Mouse (Mus musculus): ENCODE data around the gene Ppp4r1. TPM values are rescaled to one million over a fixed set of nuclear protein-coding genes. Genes with fewer than 3 reads are reported as not detected.

Gene Ppp4r1
- polyA plus RNA-seq, 1 experiment, result 274 TPM

DNA sequence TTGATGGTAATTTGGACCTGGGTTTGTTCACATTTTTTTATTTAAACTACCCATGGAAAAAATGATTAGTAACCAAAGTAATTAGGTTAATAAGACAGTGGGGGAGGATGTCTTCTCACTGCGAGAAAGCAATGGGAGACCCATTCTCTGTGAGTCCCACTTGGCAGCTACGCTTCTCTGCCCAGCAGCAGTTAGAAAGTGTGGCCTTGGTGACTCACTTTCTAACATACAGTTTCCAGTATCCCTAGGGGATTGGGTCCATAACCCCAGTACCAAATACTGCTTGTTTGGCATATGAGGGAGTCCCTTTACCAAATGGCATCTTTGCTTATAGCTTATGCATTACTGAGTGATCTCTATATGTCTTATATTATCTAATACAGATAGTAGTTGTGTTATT, 8.8 kb downstream of the Ppp4r1 start:
- no peak overlapping the region for H3K27ac ChIP-seq (ENCODE audit: control insufficient read depth, insufficient read depth, low read depth, low read length)
- peaks cover 24% of the 10 kb centered on the region for H3K4me1 ChIP-seq (ENCODE audit: control insufficient read depth, insufficient read depth, low read length)
- no peaks in the 10 kb centered on the region for H3K27me3 ChIP-seq (ENCODE audit: control insufficient read depth, insufficient read depth, low read length)
- H3K4me3 ChIP-seq (ENCODE audit: control insufficient read depth, low read depth, low read length), result no peak overlapping the region
- H3K36me3 ChIP-seq (ENCODE audit: control insufficient read depth, insufficient read depth, low read length), result no peaks in the 10 kb centered on the region
- TF ChIP-seq POLR2A (IDR thresholded peaks at IDR 0.05; ENCODE audit: control insufficient read depth, low read depth, low read length) (no peak), CTCF (IDR thresholded peaks at IDR 0.05; ENCODE audit: control insufficient read depth, insufficient read depth, insufficient replicate concordance, low read depth, low read length) (no peak)

GRCm38 (mm10) chr17:65793307-65793930, 11.0 kb downstream of the Ppp4r1 start:
- no peak for TF ChIP-seq POLR2A (IDR thresholded peaks at IDR 0.05; ENCODE audit: control insufficient read depth, low read depth, low read length)
- no peak for TF ChIP-seq CTCF (IDR thresholded peaks at IDR 0.05; ENCODE audit: control insufficient read depth, insufficient read depth, insufficient replicate concordance, low read depth, low read length)
- H3K36me3 ChIP-seq (ENCODE audit: control insufficient read depth, insufficient read depth, low read length), result no peaks in the 10 kb centered on the region
- no peak overlapping the region for H3K27ac ChIP-seq (ENCODE audit: control insufficient read depth, insufficient read depth, low read depth, low read length)
- no peak overlapping the region for H3K4me3 ChIP-seq (ENCODE audit: control insufficient read depth, low read depth, low read length)
- H3K4me1 ChIP-seq (ENCODE audit: control insufficient read depth, insufficient read depth, low read length), result peaks cover 12% of the 10 kb centered on the region
- H3K27me3 ChIP-seq (ENCODE audit: control insufficient read depth, insufficient read depth, low read length), result no peaks in the 10 kb centered on the region

DNA sequence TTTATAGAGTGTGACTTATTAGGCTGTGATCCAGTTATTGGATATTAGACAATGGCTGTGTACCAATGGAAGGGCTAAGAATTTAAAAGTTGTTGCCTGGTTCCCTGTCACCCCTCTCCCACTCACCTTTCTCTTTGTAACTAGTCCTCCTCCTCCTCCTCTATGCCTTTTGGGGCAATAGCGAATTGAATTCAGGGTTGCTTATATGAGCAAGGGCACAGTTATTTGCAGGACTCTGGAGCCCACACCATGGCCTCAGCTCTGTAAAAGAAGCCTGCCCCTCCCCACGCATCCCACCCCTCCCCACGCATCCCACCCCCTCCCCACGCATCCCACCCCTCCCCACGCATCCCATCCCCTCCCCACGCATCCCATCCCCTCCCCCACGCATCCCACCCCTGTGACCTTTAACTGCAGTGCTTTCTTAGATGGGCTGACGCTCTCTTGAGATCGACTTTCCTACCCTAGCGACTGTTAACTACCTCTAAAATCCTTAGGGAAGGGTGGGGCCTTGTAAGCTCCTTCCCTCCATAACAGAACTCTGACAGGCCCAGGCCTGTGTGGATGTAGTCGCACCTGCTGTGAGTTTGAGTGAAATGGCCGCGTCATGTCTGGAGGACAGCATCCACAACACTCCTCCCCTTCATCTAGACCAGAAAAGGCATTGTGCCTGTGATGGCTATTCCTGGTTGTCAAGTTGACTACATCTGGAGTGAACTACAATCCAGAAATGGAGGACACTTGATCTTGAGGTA, 11.9 kb downstream of the Ppp4r1 start:
- TF ChIP-seq POLR2A (IDR thresholded peaks at IDR 0.05; ENCODE audit: control insufficient read depth, low read depth, low read length) (no peak), CTCF (IDR thresholded peaks at IDR 0.05; ENCODE audit: control insufficient read depth, insufficient read depth, insufficient replicate concordance, low read depth, low read length) (no peak)
- H3K27ac ChIP-seq (ENCODE audit: control insufficient read depth, insufficient read depth, low read depth, low read length), result no peak overlapping the region
- peaks cover 5% of the 10 kb centered on the region for H3K4me1 ChIP-seq (ENCODE audit: control insufficient read depth, insufficient read depth, low read length)
- H3K4me3 ChIP-seq (ENCODE audit: control insufficient read depth, low read depth, low read length), result no peak overlapping the region
- no peaks in the 10 kb centered on the region for H3K27me3 ChIP-seq (ENCODE audit: control insufficient read depth, insufficient read depth, low read length)
- H3K36me3 ChIP-seq (ENCODE audit: control insufficient read depth, insufficient read depth, low read length), result no peaks in the 10 kb centered on the region

DNA sequence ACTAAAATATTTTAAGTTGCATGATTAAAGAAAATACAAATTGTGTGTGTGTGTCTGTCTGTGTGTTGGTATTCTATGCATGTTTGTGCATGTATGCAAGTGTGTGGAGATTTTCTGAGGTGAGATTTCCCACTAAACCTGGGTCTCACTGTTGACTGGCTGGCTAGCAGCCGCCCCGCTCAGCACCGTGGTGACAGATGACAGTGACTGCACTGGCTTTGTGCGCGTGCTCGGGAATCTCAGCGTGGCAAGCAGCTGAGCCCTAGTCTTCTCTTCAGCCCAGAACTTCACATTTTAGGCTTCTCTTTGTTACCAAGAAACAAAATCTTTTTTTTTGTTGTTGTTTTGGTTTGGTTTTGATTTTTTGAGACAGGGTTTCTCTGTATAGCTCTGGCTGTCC, 13.7 kb downstream of the Ppp4r1 start:
- Histone ChIP-seq H3K27ac (ENCODE audit: control insufficient read depth, insufficient read depth, low read depth, low read length) (no peak overlapping the region), H3K4me3 (ENCODE audit: control insufficient read depth, low read depth, low read length) (no peak overlapping the region), H3K27me3 (ENCODE audit: control insufficient read depth, insufficient read depth, low read length) (no peaks in the 10 kb centered on the region), H3K4me1 (ENCODE audit: control insufficient read depth, insufficient read depth, low read length) (peaks cover 5% of the 10 kb centered on the region), H3K36me3 (ENCODE audit: control insufficient read depth, insufficient read depth, low read length) (no peaks in the 10 kb centered on the region)
- no peak for TF ChIP-seq POLR2A (IDR thresholded peaks at IDR 0.05; ENCODE audit: control insufficient read depth, low read depth, low read length)
- no peak for TF ChIP-seq CTCF (IDR thresholded peaks at IDR 0.05; ENCODE audit: control insufficient read depth, insufficient read depth, insufficient replicate concordance, low read depth, low read length)

DNA sequence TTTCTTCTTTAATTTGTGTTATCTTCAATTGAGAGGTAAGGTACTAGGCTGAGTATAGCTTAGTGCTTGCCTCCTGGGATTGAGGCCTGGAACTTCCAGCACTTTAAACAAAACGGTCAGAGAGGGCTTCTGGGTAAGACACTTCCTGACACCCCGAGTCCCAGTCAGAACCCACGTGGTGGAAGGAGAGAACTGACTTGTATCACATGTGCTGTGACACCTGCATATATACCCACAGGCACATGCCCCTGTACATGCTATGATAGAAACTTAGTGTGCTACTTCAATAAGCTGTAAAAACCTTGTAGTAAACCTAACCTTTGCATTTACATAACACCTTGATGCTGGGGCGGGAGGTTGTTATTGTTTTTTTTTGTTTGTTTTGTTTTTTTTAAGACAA, 16.1 kb downstream of the Ppp4r1 start:
- no peak overlapping the region for H3K4me3 ChIP-seq (ENCODE audit: control insufficient read depth, low read depth, low read length)
- H3K27ac ChIP-seq (ENCODE audit: control insufficient read depth, insufficient read depth, low read depth, low read length), result no peak overlapping the region
- H3K27me3 ChIP-seq (ENCODE audit: control insufficient read depth, insufficient read depth, low read length), result no peaks in the 10 kb centered on the region
- H3K36me3 ChIP-seq (ENCODE audit: control insufficient read depth, insufficient read depth, low read length), result no peaks in the 10 kb centered on the region; the same call in 1 of the 2 replicates
- TF ChIP-seq POLR2A (IDR thresholded peaks at IDR 0.05; ENCODE audit: control insufficient read depth, low read depth, low read length) (no peak), CTCF (IDR thresholded peaks at IDR 0.05; ENCODE audit: control insufficient read depth, insufficient read depth, insufficient replicate concordance, low read depth, low read length) (no peak)
- H3K4me1 ChIP-seq (ENCODE audit: control insufficient read depth, insufficient read depth, low read length), result peaks cover 2% of the 10 kb centered on the region; the same call in 1 of the 2 replicates

DNA sequence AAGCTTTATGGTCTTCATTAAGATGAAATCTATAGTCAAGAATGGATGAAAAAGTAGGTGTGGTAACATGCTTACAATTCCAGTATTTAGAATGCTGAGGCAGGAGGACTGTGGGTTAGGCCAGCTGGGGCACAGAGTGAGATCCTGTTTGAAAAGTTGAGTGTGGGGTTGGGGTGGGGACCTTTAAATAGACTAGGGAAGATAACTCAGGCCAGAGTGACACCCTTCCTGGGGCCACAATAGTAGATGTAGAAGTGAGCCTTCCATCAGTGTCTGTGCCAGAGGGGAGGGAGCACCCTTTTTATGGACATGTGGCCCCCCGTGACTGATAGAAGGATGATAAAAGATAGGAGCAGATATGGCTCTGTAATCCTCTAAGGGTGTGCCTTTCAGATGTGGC, 17.0 kb downstream of the Ppp4r1 start:
- H3K4me1 ChIP-seq (ENCODE audit: control insufficient read depth, insufficient read depth, low read length), result peaks cover 2% of the 10 kb centered on the region; the same call in 1 of the 2 replicates
- H3K27me3 ChIP-seq (ENCODE audit: control insufficient read depth, insufficient read depth, low read length), result no peaks in the 10 kb centered on the region
- H3K36me3 ChIP-seq (ENCODE audit: control insufficient read depth, insufficient read depth, low read length), result no peaks in the 10 kb centered on the region; the same call in 1 of the 2 replicates
- TF ChIP-seq CTCF (IDR thresholded peaks at IDR 0.05; ENCODE audit: control insufficient read depth, insufficient read depth, insufficient replicate concordance, low read depth, low read length), result no peak
- TF ChIP-seq POLR2A (IDR thresholded peaks at IDR 0.05; ENCODE audit: control insufficient read depth, low read depth, low read length), result no peak
- no peak overlapping the region for H3K4me3 ChIP-seq (ENCODE audit: control insufficient read depth, low read depth, low read length)
- H3K27ac ChIP-seq (ENCODE audit: control insufficient read depth, insufficient read depth, low read depth, low read length), result no peak overlapping the region; the same call in 1 of the 2 replicates

GRCm38 (mm10) chr17:65800451-65800850, 18.1 kb downstream of the Ppp4r1 start:
- Histone ChIP-seq H3K27me3 (ENCODE audit: control insufficient read depth, insufficient read depth, low read length) (no peaks in the 10 kb centered on the region), H3K4me1 (ENCODE audit: control insufficient read depth, insufficient read depth, low read length) (peaks cover 2% of the 10 kb centered on the region; the same call in 1 of the 2 replicates), H3K36me3 (ENCODE audit: control insufficient read depth, insufficient read depth, low read length) (no peaks in the 10 kb centered on the region; the same call in 1 of the 2 replicates), H3K27ac (ENCODE audit: control insufficient read depth, insufficient read depth, low read depth, low read length) (no peak overlapping the region), H3K4me3 (ENCODE audit: control insufficient read depth, low read depth, low read length) (peak overlapping the region; percentile 51; the same call in 1 of the 2 replicates)
- no peak for TF ChIP-seq CTCF (IDR thresholded peaks at IDR 0.05; ENCODE audit: control insufficient read depth, insufficient read depth, insufficient replicate concordance, low read depth, low read length)
- no peak for TF ChIP-seq POLR2A (IDR thresholded peaks at IDR 0.05; ENCODE audit: control insufficient read depth, low read depth, low read length)

Measured in testis, adult 2 months (tissue).